Mouse (Mus musculus) heart, postnatal 25 days (tissue): Measurements from ENCODE around the gene Rbm48. TPM values are rescaled to one million over a fixed set of nuclear protein-coding genes. Genes with fewer than 3 reads are reported as not detected.
"Not testable (repeated sequence)": the region's sequence is repeated elsewhere in the genome, so short reads cannot be mapped to it uniquely, and the experiment has no call there.

Experiments used
- DNase-seq: peaks from one replicate; pipeline ENCODE4 v3.0.0; 2022; ENCODE audit warnings: low spot score
- intact Hi-C: fragments of 180-260 bp; cut with DNase I; formaldehyde crosslinking; loops from one replicate; pipeline ENCODE4 v1.15.1; 2025
- total RNA-seq, 2 experiments: library from RNA; stranded (reverse); gene quantifications; 2 replicates each; pipeline ENCODE4 v1.2.3; 2021

Rbm48 gene
- 1 to 10 TPM; 4.8 to 6.5 TPM for total RNA-seq

GRCm38 (mm10) chr5:3596399-3596766, at the start of gene Rbm48:
Gene Rbm48 (minus strand): TSS chr5:3596585.
- intact Hi-C loops: loop anchor here (5.0 kb wide), 1 partner anchor 54 kb away; the partner anchor contains the start of gene Fam133b

DNA sequence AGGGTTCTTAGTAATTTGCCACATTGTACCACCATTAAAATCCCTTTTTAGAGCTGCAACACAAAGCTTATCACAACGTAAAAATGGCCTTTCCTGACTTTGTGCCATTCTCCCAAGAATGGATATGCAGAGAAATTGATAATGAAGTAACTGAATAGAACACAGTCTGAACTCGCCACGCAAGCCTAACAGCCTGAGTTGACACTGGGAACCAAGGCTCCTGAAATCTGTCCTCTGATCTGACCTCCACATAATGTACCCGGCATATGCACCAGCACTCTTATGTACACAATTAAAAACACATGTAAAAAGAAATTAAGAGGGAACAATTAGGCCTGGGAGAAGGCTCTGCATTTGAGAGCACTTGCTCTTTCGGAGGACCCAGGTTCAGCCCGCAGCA, 48.9 kb upstream of the Rbm48 start:
- intact Hi-C loops: loop anchor here (5.0 kb wide), 1 partner anchor 157 kb away; the partner anchor contains the start of genes Ankib1 and Krit1
- DNase-seq: no peak

More at GRCm38 (mm10) chr5:3596399-3596766, at the start of gene Rbm48:
- DNase-seq: peak; percentile 59

DNA sequence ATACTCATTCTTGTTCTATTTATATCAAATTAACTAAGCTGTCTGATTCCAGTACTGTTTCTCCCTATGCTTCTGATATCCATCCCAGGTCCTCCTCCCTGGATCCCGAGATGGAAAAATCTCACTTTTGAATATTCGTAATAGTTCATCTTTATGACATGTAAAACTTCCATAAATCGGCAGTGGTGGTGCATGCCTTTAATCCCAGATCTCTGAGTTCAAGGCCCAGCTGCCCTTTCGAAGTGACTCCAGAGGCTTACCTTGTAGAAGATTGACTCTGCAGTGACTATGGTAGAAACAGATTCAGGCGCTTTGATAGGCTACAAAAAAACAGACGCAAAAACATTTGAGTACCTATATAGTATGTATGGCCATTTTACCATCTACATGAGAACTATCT, 48.2 kb upstream of the Rbm48 start:
- DNase-seq: no peak
- intact Hi-C loops: loop anchor here (5.0 kb wide), 1 partner anchor 158 kb away; the partner anchor contains the start of genes Ankib1 and Krit1

DNA sequence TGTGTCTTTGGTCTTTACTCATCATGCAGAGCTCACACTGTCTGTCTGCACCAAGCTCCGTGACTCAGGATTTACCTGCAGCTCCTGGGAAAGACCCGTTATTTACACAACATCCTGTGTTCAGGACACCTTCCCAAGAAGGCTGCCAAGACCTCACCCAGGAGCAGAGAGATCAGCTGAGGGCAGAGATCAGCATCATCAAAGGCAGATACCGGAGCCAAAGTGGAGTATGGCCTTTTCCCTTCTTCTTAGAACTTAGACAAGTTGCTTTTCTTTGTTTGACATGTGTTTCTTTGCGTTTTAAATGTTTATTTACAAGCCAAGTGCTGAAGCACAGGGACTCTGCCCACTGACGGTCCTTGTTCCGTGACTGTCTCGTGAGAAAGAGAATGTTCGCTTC, 38.9 kb upstream of the Rbm48 start:
- no peak for DNase-seq
- intact Hi-C loops: no loop called here

- no peak for DNase-seq
- intact Hi-C loops: no loop called here
Measured at GRCm38 (mm10) chr5:3633951-3634350, 37.6 kb upstream of the Rbm48 start.

GRCm38 (mm10) chr5:3633315-3633714, 36.9 kb upstream of the Rbm48 start:
- DNase-seq: no peak
- intact Hi-C loops: no loop called here

- intact Hi-C loops: no loop called here
- DNase-seq: no peak
Measured at GRCm38 (mm10) chr5:3632285-3632684, 35.9 kb upstream of the Rbm48 start.

DNA sequence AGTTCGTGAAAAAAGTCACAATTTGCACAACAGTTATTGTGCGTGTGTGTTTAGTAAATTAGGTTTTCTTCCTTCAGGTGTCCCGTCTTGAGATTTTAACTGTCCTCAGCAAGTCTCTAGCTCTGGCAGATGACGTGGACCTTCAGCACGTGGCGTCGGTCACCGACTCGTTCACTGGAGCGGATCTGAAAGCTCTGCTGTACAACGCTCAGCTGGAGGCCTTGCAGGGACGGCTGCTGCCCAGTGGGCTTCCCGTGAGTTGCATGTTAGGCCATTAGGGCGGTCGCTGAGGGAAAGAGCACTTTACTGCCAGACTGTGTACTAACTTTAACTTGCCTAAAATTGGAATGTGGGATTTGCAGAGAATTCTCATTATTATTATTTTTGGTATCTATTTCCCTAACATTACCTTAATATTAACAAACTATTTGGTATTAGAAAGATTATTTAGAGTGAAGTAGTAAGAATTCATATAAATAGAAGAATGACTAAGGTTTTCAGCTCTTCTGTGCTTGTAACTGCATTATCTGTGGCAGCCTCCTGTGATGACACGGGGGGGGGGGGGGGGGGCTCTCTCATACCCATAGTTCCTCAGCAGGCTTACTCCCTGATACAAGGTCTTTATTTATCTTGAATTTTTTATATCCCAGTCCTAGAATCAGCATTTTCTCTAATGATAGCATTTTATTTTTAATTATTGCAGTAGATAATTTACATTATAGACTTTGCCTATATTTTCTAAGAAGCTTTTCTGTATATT, 35.3 kb upstream of the Rbm48 start:
- no peak for DNase-seq
- intact Hi-C loops: no loop called here

DNA sequence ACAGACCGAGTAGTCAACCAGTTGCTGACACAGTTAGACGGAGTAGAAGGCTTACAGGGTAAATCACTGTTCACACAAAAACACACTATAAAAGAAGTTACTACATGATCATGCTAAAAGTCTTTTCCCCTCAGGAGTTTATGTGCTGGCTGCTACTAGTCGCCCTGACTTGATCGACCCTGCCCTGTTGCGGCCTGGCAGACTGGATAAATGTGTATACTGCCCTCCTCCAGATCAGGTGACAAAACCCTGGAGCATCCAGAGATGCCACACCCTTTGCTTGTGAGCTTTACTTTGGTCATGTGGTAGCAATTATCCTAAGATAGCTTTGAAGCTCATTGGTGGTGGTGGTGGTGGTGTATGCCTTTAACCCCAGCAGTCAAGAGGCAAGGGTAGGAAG, 33.7 kb upstream of the Rbm48 start:
- no peak for DNase-seq
- intact Hi-C loops: no loop called here

DNA sequence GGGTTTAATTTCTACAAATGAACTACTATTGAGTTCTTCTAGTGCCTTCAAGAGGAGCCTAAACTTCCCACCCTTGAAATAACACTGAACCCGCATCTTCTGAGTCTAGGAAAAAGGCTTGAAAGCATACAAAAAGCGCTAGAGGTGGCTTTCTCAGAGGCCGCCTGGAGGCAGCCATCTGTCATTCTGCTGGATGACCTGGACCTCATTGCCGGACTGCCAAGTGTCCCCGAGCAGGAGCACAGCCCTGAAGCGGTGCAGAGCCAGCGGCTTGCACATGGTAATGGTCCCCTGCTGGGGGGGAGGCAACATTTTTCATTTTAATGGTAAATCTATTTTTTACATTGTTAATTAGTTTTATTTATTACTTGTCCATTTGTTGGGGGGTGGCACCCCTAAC, 24.1 kb upstream of the Rbm48 start:
- intact Hi-C loops: no loop called here
- DNase-seq: no peak

GRCm38 (mm10) chr5:3611835-3612234, 15.4 kb upstream of the Rbm48 start:
- intact Hi-C loops, DNase-seq: not testable (repeated sequence)

- no peak for DNase-seq
- intact Hi-C loops: no loop called here
Measured at GRCm38 (mm10) chr5:3609241-3609640, 12.9 kb upstream of the Rbm48 start.

- intact Hi-C loops: no loop called here
- no peak for DNase-seq
Measured at GRCm38 (mm10) chr5:3607114-3607513, 10.7 kb upstream of the Rbm48 start.

DNA sequence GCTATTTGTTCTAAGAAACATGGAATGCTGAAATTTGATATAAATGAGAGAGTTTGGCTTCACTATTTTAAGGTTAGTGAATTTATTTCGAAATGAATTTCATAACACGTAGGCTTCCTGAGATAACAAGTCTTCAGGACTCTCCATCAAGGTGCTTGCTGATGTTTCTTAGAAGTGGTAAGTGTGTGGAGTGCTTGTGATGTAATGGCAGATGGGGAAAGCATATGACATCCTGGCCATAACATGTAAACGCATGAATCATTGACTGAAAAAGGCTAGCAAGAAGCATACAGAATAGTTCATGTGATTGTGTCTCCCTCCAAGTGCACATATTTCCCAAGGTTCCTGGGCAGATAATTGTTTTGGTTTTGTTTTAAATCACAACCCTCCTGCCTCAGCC, 4.4 kb upstream of the Rbm48 start:
- no peak for DNase-seq
- intact Hi-C loops: no loop called here

DNA sequence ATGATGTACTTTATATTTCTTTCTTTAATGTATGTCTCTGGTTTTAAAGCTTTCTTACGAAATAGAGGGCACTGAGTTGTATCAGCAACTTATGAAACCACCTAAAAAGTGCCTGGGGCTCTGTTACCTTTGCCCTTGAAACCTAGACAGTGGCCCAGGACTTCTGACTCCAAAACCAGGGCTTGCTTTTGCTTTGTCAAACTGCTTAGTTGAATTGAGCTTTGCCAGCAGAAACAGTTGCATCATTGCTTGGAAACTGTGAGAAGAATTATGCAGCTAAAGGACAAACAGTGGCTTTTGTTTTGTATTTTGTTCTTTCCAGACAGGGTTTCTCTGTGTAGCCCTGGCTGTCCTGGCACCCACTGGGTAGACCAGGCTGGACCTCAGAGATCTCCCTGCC, 3.9 kb upstream of the Rbm48 start:
- no peak for DNase-seq
- intact Hi-C loops: no loop called here

GRCm38 (mm10) chr5:3598766-3599165, 2.4 kb upstream of the Rbm48 start:
- intact Hi-C loops: loop anchor here (5.0 kb wide), 1 partner anchor 56 kb away; the partner anchor contains the start of gene Fam133b
- DNase-seq: no peak

DNA sequence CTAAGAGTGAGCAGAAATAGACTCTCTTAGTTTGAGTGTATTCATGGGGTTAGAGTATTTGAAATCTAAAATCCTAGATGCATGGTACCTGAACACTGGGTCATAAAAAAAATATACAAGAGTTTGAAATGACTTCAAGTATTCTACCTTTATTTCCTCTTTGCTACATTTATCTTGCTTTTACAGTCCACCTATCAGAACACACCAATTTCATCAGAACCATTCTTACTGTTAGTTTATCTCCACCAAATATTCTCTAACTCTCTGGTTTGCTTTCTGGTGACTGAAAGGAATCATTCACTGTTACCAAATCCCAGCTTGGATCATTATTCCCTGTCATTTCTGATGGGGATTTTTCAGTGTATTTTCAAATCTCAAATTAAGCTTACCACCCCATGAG, 786 bp upstream of the Rbm48 start:
- intact Hi-C loops: loop anchor here (5.0 kb wide), 1 partner anchor 55 kb away; the partner anchor contains the start of gene Fam133b
- no peak for DNase-seq

DNA sequence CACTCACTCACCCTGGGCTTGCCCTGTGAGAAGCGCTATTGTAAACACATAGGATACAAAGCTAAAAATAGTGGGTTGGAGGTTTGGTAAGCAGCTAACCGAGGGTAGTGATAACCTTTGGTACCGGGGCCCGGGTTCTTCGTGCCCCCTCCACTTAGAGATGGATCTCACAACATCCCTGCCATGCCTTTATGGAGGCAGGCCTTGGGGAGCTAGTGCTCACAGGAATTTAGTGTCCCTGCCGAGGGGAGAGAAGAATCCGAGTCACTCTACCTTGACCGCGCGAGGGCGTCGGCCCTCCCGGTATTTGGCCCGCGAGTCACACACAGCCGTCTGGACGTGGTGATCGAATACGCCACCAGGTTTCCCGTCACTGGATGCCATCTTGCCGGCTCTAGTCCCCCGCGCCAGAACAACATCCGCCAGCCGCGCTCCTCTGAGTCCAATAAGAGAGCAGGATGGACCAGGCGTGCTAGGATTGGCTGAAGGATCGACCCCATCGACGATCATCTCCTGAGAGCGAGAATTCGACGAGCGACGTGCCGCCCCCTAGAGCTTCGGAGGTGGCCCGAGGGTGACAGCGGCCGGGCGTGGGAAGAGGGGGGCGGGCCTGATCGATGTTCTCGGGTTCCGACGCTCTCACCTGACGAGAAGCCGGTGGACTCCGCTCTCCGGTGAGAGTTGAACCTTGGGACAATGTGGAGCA, 539 bp downstream of the Rbm48 start, which contains the start of gene Pex1:
Gene Pex1 (plus strand): TSS at position 374 of the 706 bp plus-strand sequence.
- intact Hi-C loops: loop anchor here (5.0 kb wide), 1 partner anchor 54 kb away; the partner anchor contains the start of gene Fam133b
- DNase-seq: peak; percentile 90

DNA sequence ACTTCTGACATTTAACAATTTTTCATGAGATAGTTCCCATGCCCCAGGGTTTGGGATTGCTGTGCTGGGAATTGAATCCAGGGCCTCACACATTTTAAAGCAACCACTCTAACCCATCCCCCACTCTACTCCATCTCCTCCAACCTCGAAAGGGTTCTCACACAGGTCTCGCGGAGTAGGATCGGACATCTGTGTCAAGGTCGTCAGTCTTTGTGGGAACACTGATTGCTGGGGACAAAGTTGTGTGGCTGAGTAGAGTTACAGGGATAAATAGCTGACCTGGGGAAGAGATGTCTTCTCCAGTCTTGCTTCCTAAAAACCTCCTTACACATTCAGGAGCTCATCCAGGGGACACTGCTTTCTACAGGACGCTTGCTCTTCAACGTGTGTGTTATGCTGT, 17.3 kb downstream of the Rbm48 start:
- no peak for DNase-seq
- intact Hi-C loops: no loop called here

DNA sequence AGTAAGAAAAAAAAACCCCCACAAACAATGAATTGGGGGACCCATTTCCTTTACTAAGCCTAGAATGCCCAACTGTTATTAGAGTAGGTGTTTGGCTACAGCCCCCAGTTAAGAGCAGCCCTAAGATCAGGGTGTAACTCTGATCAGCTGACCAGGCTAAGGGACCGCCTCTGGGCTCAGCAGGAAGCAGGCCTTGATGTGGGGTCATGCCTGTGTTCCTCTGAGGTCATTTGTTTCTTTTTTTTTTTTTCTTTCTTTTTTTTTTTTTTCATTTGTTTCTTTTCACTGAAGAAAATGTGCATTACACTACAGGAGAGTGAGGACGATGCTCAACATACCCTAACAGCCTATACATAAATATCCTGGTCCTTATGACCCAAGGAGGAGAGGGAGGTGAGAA, 18.4 kb downstream of the Rbm48 start:
- no peak for DNase-seq
- intact Hi-C loops: no loop called here

- intact Hi-C loops: no loop called here
- no peak for DNase-seq
Measured at GRCm38 (mm10) chr5:3574825-3575224, 21.6 kb downstream of the Rbm48 start.
